Mouse (Mus musculus) urinary bladder, postnatal 14 days (tissue): Measurements from ENCODE around the gene Orc6.

Experiments
- DNase-seq: peaks from one replicate; pipeline ENCODE4 v3.0.0; 2021; ENCODE audit warnings: low spot score

Gene Orc6

GRCm38 (mm10) chr8:85299434-85300077 lies at the start of gene Orc6, which contains the start of gene Vps35:
Gene Orc6 (plus strand): TSS chr8:85299632.
Gene Vps35 (minus strand): TSS chr8:85299802.
- DNase-seq: peak; percentile 96

GRCm38 (mm10) chr8:85286846-85287245 lies 12.6 kb upstream of the Orc6 start:
- DNase-seq: no peak

DNA sequence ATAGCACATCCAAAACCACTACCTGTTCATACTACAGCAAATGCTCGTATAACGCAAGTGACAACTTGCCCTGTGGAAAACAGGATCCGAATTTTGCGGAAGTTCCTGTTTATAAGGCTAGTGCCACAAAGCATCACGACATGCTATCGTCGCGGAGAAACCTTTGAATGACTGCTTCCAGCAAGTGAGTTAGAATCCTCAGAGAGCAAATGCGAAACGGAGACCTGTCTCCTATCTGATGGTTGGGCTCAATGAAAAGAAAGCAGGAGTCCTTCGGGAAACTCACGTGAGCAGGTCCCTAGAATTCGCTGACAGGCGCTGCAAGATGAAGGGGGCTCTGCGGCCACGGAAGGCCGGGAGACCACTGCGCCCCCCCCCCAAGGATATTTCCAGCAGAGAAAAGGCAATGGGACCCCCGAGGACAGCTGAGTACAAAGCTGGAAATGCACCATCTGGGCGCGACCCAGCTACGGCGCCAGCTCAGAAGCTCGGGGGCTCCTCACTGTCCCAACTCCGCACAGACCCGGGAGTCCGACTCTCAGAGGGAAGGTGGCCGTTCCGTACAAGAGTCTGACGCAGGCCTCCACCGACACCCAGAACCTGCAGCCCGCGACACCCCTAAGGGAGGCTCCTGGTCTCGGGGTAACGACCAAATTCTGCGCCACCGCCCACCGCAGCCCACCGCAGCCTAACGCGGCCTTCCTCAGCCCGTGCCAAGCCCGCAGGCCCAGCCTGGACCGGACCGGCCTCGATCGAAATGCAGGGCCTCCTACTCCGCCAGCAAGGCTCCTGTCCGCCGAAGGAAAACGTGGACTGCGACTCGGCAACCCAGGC lies 615 bp upstream of the Orc6 start:
- DNase-seq: peak; percentile 12

GRCm38 (mm10) chr8:85301941-85302340 lies 2.5 kb downstream of the Orc6 start:
- DNase-seq: no peak

DNA sequence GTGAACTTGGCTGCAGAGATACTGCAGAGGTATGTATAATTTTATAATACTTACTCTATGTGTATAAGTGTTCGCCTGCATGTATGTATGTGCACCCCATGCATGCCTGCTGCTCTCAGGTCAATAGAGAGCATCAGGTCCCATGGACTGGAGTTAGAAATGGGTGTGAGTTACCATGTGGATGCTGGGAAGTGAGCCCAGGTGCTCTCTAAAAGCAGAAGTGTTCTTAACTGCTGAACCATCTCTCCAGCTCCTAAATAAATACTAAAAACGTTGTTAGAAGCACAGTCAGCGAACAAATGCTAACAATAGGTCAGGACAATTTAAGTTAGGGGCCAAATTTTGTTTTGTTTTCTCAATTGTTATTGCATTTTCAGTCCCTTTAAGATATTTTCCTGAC lies 3.5 kb downstream of the Orc6 start:
- DNase-seq: no peak

DNA sequence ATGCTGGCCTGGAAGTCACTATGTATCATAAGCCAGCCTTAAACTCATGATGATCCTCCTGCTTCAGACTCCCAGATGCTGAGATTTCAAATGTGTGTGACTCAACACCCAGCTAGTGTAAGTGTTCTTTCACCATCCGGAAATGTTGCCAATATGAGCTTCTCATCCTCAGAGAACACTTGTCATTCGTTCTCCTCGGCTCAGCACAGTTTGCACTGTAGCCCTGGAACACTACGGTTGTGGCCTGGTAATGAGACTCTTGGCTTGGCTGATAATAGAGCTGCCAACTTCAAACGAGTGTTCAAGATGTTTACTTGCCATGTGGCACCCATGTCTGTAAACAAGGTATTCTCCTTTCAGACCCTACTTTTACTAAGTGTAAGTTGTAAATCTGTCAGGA lies 4.1 kb downstream of the Orc6 start:
- no peak for DNase-seq

GRCm38 (mm10) chr8:85308564-85308963 lies 9.1 kb downstream of the Orc6 start:
- no peak for DNase-seq

GRCm38 (mm10) chr8:85311743-85312142 lies 12.3 kb downstream of the Orc6 start:
- DNase-seq: peak; percentile 22

GRCm38 (mm10) chr8:85313036-85313435 lies 13.6 kb downstream of the Orc6 start:
- DNase-seq: no peak

- no peak for DNase-seq
Observed at GRCm38 (mm10) chr8:85318534-85318933, 19.1 kb downstream of the Orc6 start.

GRCm38 (mm10) chr8:85321981-85322380 lies 22.5 kb downstream of the Orc6 start:
- peak; percentile 61 for DNase-seq

GRCm38 (mm10) chr8:85323084-85323483 lies 23.7 kb downstream of the Orc6 start:
- DNase-seq: no peak

DNA sequence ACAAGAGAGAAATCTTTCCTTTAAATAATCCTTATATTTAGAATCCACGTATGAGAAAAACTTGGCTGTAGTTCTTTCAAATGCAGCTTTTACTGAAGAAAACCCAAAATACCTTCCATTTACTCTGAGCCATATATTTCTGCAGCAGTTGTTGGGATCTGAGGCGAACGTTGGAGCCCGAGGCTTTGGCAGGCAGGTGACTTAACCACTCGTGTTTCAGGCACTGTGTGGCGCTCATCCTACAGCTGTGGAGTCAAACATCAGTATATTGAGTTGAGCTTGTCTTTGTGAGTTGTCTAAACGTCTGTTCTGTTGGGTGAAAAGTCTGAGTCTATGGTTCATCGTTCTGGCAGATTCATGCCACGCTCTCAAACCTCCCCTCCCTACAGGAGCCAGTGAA lies 27.6 kb downstream of the Orc6 start:
- DNase-seq: no peak

DNA sequence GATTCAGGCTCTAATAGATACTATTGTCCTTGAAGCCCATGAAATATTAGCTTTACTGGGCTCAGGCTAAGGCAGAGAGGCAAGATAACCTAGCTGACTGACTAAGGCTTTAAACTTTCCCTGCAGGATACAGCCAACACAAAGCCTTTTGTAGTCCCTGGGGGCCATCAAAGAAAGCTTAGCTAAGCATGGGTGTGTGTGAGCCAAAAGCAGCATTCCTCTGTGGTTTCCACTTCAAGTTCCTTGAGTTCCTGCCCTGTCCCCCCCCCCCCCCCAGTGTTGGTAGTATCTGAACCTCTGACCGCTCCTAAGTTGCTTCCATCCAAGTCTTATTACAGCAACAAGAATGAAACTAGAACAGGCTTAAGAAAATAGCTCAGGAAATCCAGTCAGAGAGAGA lies 30.1 kb downstream of the Orc6 start:
- DNase-seq: no peak

- DNase-seq: no peak
Observed at GRCm38 (mm10) chr8:85335105-85335504, 35.7 kb downstream of the Orc6 start.

DNA sequence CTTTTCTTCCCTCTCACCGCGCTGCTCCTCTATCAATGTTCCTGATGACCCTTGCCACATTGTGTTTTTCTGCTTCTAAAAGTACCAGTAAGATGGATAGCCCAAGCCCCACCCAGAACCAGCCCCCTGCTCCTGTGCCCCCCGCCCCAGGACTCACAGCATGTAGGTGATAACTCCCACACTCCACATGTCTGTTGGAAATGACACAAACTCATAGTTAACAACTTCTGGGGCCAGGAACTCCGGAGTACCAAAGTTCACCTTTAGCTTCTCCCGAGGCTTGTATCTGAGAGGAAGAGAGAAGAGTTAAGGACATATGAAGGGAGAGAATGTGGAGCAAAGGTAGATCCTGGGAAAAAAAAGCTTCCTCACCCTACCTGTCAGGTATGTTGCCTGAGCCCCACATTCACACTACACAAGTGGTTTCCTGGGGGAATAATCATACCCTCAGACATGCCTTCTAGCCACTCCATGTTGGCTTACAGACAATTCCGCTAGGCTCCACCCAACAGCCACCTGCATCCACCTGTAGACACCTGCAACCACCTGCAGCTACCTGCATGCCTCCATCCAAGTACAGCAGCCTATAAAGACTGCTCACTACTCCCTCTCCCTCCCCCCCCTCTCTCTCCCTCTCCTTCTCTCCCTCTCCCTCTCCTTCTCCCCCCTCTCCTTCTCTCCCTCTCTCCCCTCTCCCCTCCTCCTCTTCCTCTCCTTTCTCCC lies 36.9 kb downstream of the Orc6 start:
- DNase-seq: no peak

DNA sequence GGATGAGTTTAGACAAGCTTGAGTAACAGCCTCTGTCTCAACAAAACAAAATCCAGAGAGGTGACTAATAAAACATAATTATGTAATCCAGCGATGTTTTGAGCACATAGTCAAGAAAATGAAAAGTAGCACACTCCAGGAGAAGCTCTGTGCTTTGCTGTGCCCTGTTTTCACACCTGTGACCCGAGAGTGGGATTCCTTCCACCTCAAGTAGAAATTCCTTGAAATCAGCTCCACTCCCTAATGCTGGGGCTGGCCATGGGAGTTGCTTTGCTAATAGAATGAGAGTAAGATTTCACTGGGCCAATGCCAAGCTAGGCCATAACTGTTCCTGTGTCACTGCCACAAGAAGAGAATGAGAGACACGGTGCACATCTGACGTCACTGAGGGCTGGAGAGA lies 38.2 kb downstream of the Orc6 start:
- no peak for DNase-seq

GRCm38 (mm10) chr8:85339871-85340573 lies 40.6 kb downstream of the Orc6 start:
- no peak for DNase-seq

DNA sequence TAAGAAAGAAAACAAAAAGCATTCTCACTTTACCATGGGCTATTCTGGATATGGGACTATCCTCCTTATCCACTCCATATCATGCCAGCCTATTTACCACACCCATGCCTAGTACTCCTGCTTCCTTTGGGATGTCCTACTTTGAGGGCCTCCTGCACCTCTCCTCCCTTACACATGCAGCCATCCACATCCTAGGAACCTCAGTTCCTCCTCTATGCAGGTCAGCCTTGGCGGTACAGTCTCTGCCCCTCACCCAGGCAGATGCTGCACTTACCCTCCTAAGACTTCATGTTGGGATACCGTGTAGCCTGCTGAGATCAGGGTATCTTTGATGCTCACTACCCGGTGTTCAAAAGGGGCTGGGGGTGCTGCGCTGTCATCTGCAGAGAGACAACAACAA lies 53.9 kb downstream of the Orc6 start:
- DNase-seq: no peak
